Mouse (Mus musculus): ENCODE results near the gene Tmem202.

The Tmem202 gene

DNA sequence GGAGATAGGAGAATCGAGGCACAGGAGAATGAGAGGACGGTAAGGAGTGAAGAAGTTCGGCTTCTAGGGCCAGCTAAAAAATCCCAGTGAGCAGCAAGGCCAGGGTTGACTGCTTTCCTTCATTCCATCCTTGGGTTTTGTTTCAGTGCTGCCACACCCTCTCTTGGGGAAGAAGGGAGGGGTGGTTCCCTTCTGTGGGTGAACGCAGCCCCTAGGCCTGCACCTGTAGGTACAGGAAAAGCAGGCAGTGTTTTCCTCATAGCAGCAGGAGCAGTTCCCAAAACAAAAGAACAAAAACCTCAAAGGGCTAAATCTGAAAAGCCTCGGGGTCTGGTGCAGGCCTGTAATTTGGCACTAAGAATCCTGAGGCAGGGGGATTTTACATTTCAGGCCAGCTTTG is 8.0 kb downstream of the Tmem202 start:
- DNase-seq = peak; percentile 12

DNA sequence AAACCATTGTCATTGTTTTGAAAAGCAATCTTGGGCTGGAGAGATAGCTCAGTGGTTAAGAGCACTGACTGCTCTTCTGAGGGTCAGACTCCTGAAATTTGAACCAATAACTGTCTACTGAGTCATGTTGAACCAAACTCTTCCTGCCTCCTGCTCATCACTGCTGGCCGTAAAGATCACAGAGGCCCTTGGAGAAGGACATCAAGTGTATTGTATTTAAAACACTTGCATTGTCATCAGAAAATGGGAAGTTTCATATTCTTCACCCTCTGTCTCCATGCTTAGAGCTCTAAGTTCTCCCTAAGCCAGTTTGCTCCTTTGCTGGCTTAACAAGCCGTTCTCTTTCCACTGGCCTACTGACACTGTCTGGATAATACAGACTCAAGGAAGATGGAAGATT is 11.4 kb downstream of the Tmem202 start:
- DNase-seq = no peak

DNA sequence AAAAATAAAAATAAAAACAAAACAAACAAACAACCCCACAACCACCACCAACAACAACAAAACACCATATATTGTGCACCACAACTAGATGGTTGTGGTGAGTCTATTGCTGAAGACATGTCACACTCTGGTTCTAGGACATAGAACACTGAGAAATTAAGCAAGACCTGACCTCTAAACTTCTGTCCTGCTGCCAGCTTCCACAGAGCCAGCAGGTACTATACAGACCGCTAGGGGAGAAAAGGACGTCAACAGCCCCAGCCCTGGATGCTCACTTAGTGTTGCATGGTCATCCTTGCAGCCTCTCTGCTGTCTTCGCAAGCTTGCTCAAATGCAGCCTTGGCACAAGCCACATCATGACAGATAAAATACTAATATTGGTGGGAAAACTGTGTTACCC is 12.1 kb downstream of the Tmem202 start:
- DNase-seq = no peak

DNA sequence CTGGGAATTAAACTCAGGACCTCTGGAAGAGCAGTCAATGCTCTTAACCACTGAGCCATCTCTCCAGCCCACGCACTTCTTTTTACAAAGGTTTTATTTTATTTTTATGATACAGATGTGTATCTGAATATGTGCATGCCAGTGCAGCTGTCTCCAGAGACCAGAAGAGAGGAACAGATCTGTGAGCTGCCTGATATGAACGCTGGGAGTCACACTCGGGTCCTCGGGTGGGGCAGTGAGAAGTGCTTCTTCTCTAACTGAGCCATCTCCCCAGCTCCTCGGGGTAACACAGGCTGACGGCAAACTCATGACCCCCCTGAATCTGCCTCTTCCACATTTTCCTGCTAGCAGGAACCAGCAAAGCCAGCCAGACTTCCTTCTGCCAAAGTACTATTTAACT is 12.9 kb downstream of the Tmem202 start:
- DNase-seq = no peak

DNA sequence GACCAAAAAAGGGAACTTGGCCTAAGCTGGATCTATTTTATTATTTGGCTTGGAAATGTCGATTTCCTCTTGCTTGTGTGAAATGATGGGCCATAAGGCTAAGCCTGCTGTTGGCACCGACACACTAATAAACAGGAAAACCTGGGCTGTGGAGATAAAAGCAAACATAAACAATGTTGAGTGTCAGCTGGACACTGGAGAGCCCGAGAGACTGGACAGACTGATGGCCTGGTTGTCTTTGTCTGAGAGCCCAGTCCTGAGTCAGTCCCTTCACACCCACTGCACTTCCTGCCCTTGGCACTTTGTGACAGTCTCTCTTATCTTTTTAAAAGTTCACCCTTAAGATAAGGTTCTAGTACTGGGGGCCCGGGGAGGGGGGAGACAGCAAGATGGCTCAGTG is 16.7 kb downstream of the Tmem202 start:
- no peak for DNase-seq

DNA sequence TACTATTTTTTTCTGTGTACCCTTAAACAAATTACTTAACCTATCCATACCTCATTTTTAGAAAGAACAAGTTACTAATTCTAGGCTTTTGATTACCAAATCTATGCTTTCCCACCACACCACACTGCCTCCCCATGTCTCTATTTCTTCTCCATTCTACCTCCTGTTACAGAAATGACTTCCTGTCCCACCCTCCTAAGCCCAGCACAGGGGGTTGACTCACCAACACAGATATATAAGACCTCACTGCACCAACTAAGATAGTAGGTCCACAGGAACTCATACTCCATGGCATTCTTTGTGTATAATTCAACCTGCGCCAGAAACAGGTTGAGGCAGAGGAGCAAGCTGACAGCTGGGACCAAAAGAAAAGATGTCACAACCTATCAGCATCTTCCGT is 20.3 kb downstream of the Tmem202 start:
- DNase-seq = no peak

DNA sequence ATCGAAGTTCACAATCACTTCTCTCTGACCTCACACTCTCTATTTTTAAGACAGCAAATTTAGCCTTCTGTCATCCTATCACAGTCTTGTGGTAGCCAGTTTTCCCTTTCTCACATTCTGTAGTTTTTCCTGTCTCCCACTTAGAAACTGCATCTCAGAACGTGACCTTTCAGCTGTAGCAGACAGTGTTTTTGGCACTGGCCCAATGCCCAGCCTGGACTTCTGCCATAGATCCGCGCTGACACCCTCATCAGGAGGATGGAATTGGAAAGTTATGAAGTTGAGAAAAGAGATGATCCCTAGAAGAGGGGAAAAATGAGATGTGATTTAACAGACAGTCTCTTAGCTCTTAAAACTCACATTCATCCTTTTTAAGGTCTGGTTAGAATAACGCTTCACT is 20.7 kb downstream of the Tmem202 start:
- no peak for DNase-seq

DNA sequence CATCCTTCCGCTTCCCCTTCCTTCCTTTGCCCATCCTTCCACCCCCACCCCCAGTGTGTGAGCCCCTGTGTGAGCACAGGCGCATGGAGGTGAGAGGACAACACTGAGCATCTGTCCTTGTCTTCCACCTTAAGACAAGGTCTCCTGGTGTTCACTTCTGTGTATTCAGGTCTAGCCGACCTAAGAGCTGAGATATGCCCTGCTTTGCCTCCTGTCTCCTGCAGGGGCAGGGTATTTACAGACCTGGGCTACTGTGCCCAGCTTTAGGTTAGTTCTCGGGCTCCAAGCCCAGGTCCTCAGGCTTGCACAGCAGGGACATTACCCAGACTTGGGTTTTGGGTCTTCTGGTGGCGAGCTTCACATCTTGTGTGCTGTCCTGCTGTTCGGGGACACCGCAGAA is 22.5 kb downstream of the Tmem202 start:
- peak; percentile 17 for DNase-seq

DNA sequence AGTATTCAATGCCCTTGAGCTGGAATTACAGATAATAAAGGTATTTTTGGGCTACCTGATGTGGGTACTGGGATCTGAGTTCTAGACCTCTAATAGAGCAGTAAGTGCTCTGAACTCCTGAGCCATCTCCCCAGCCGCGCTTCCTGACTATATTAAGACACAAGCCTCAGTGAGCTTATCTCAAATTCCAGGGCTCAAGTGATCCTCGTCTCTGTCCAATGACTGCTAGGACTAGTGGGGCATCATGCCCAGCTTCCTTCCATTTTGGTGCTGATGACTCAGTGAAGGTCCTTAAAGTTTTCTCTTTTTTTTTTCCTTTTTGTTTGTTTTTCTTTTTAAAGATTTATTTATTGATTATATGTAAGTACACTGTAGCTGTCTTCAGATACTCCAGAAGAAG is 24.6 kb downstream of the Tmem202 start:
- DNase-seq = no peak

DNA sequence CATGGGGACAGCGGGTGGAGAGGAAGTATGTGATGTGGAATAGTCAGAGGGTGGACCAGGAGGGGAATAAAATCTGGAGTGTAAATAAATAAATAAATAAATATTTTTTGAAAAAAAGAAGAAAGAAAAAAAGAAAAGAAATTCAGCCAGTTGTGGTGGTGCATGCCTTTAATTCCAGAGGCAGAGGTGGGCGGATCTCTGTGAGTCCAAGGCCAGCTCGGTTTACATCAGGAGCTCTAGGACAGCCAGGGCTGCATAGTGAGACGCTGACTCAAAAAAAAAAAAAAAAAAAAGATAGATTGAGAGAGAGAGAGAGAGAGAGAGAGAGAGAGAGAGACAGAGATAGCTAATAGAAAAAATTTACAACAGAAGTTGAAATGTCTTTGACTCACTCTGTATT is 27.3 kb downstream of the Tmem202 start:
- no peak for DNase-seq

DNA sequence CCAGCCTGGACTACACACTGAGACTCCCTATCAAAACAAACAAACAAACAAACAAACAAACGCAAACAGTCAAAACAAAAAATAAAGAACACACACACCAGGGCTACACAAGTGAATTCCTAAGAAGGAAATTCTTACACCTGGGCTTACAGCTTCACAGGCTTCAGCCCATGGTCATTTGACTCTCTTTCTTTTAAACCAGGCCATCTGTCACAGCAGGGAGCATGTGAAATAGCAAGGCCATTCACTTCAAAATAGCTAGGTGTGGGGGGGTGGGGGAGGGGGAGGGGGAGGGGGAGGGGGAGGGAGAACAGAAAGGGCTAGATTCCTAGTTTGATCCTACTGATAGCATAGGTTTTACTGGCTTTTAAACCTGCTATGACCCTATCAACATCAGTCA is 31.5 kb downstream of the Tmem202 start:
- DNase-seq = no peak

DNA sequence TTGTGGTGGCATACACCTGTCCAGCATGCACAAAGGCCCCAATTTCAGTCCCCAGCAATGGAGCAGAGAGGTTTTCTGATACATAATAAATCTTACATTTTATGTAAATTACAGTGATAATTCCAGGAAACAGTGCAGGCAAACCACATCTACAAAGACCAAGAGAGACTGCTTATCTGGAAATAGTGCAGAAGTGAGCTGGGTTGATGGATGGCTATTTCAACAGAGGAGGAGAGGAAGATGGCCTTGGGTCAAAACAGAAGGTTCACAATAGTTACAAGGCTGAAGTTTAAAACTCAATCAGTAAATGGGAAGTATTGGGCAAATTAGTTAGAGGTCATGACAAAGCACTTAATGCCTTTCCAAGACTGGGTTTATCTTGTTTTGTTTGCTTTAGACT is 52.3 kb downstream of the Tmem202 start:
- DNase-seq = no peak

DNA sequence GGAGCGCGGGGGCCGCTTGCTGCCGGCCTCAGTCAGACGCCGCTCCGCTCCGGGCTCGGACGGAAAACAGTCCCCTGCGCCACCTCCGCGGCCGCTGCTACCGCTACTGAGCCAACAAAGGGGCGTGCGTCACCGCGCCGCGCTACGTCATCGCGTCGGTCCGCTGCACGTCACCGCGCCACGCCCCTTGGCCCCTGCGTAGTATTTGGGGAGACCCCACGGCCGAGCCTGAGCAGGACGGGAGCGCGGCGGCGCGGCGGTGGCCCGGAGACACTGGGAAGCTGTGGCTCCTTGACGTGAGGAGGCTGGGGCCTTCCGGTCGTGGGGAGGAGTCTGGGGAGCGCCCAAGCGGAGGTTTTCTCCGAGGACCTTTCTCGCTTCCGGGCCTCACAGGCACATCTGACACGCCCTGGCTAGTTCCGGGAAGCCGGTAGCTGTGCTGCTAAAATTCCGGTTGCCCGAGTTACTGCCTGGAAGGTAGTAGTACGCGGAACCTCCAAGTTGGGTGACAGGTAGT is 53.0 kb downstream of the Tmem202 start, which contains the start of gene Arih1:
Arih1 (minus strand) TSS at position 70 of the 517 bp plus-strand sequence.
- peak; percentile 100 for DNase-seq

DNA sequence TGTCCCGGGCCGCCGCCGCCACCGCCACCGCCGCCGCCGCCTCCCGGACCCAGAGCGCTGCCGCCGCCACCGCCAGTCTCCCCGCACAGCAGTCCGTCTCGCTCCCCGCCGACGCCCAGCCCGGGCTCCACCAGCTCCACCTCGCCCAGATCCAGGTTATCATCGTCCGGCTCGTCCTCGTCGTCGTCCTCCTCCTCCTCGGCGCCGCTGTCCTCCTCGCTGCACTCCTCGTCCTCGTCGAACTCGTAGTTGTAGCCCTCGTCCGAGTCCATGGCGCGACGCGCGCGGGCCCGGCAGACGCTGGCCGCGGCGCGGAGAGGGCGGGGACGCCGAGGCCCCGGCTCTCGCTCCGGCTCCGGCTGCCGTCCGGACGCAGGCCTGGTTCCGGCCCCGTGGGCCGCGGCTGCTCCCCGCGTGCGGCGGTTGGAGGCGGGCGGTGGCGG is 53.5 kb downstream of the Tmem202 start:
- DNase-seq = no peak

DNA sequence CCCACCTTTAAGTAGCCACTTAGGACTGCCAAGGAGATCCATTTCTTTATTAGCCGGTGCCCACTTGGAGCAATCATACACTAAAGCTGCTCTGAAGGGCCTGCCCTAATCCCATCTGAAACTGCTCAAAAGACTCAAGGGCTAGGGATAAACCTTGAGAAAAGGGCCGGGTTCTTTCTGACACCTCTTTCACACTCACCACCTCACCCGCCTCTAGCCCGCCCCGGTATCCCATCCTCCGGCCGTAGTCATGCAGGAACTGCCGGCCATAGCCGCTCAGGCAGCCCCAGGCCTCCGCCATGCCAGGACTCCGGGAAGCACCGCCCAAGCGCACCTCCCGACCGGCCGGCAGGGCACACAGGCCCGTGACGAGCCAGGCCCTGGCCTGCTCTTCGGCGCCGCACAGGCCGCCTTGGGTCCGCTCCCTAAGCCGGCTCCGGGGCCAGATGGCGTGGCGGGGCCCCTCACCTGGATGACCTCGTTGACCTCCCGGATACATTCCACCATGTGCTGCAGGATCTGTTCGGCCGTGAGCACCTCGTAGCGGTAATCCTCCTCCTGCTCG is 54.1 kb downstream of the Tmem202 start:
- peak; percentile 73 for DNase-seq

DNA sequence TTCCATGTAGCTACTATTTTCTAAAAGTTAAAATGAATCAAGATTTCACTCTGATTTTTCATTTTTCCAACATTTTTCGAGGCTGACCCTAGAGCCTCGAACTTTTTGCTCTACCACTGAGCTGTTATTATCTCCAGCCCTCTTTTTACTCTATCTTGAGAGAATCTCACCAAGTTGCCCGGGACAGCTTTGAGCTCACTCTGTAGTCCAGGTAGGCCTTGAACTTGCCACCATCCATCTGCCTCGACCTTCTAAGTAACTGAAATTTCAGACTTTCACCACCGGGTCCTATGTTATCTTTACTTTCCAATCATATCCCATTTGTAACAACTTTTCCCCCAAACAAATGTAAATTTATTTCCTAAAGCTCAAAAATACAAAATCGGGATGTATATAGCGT is 54.9 kb downstream of the Tmem202 start:
- DNase-seq = no peak

DNA sequence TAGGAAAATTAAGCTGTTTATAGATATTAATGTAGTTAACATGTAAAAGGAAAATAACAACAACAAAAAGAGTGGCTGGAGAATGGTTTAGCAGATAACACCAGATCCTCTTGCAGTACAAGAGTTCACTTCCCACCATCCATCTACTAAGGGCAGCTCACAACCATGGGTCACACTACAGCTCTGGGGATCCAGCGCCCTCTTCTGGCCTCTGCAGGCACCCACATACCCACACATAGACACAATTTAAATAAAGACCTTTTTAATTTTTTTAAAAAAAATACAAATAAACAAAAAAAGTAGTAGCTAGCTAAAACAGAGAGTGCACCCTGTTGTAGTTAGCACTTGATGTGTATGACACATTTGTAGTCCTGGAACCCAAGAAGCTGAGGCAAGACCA is 57.2 kb downstream of the Tmem202 start:
- DNase-seq = peak; percentile 75

DNA sequence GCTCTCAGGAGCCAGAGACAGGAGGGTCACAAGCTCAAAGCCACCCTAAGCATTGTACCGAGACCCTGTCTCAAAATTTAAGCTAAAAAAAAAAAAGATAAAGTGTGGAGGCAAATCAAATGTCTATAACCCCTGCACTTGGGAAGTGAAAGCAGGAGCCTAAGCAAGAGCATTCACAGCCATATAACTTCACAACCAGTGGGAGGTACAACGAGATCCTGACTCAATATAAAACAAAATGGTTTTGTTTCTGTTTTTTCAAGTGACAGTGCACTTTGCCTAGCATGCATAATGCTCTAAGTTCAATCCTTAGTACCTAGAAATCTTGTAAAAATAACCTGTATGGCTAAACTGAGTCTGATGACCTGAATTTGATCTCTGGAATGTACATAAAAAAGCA is 63.0 kb downstream of the Tmem202 start:
- no peak for DNase-seq

DNA sequence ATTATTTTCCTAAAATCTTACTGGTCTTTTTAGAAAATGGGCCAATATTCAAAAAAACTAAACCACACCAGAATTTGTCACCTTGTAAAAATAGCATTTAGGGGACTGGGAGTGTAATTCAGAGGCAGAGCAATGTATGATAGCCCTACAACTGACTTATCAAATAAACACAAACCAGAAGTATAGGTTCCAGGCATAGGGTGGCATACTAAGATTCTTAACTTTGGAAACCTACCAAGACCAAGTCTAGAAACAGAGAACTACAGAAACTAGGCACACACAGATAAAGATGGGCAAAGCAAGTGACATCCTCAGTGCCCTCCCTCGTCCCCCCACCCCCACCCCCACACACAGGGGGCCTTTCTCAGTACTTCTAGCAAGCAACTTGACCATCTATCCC is 64.8 kb downstream of the Tmem202 start:
- no peak for DNase-seq

DNA sequence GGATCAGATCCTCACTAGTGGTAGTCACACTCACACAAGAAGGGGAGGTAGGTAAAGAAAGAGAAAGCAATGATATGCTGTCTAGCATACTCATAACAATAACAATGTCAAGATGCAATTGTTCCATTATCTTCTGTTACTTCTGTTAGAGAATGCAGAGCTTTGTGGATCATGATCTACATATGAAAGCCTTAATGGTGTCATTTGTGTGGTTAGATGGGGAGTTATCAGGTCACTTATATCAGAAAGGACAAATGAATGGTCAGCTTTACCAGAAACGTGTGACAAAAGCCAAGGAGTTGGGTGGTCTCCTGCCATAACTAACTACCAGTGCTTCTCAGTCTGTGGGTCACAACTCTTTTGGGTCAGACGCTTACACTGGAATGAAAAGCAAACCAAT is 66.5 kb downstream of the Tmem202 start:
- no peak for DNase-seq

DNA sequence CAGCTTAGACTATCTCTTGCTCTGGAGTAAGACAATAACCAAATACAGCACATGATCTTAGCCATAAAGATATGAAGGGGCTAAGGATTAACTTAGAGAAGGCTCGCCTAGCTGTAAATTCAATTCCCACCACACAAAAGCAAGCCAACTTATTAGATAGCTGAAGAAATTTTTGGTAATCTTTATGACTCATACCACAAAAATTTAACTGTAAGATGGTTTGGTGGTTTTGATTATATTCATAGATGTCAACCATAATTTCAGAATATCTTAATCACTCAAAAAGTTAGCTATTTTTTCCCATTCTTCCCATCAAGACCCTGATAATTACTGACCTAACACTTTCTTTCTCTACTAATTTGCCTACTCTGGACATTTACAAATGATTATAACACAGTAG is 70.2 kb downstream of the Tmem202 start:
- no peak for DNase-seq
